Mouse (Mus musculus): ENCODE results near the gene Mast4. TPM values are rescaled to one million over a fixed set of nuclear protein-coding genes. Genes with fewer than 3 reads are reported as not detected.

Gene Mast4
- polyA plus RNA-seq, 1 experiment = 6.4 TPM

DNA sequence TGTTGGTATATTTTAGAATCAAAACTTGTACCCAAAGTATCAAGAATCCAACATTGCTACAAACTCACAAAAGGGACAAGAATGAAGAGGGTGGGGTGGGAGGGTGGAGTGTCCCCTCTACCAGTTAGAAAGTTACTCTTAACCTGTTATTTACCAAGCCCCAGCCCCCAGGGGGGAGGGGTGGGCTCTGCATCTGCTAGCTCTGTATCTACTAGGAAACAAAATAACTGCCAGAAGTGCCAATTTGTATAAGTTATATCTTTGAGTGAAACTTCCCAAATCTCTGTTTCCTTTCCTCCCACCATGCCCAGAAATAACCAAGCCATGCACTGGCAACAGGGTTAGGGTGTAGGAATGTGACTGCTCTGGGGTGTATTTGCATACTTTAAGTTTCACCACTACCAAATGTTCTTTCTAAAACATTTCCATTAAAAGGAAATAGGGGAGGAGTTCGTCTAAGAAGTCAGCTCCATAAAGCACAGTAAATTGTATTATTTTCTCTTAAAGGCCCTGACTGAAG is 130.9 kb downstream of the Mast4 start:
- WGBS = 68% methylated on average over 1 of the region's 1 CpGs
- TF ChIP-seq POLR2A (IDR thresholded peaks at IDR 0.05; ENCODE audit: low read depth, low read length) (no peak), CTCF (IDR thresholded peaks at IDR 0.05; ENCODE audit: extremely low read depth, insufficient read depth, insufficient read length, insufficient replicate concordance) (no peak)
- H3K4me1 ChIP-seq (ENCODE audit: control insufficient read depth, insufficient read depth, insufficient read length) = no peaks in the 10 kb centered on the region
- H3K4me3 ChIP-seq (ENCODE audit: extremely low read depth, insufficient read depth, insufficient read length) = no peak overlapping the region
- H3K27ac ChIP-seq (ENCODE audit: insufficient read depth, low read length) = no peak overlapping the region
- no peaks in the 10 kb centered on the region for H3K36me3 ChIP-seq (ENCODE audit: control insufficient read depth, insufficient read depth, low read length)
- H3K27me3 ChIP-seq (ENCODE audit: control insufficient read depth, insufficient read depth, low read length) = no peaks in the 10 kb centered on the region
- DNase-seq (ENCODE audit: low read depth in 1 of 2, low spot score in 2 of 2) = no peak

DNA sequence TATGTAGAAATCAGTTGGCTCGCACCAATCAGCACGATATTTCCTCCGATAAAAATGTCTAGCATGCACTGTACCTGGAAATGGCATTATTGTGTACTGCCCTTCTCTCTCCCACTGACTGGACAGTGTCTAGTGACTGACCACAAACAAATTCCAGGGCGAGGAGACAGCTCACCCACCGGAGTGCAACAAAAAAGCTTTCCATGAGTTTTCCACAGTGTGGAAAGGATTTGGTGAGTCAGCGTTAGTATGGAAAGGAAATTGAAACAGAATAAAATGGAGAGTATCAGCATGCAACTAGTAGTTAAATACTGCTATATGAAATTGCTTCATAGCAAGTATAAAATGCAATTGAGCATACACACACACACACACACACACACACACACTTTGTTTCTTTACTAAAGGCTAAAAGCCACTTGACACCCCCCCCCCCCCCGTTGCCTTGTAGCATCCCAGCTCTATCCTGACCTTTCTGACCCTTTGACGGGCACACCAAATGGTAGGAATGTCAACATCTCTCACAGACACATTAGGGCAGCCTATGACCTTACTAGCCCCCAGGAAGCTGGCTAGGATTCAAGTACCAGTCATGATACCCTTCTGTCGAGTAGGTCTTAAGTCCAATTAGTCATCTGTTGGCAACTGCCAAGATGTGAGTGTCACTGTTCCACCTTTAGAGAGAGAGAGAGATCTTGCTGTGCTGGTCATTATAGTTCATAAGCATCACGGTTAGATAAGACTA is 133.1 kb downstream of the Mast4 start:
- TF ChIP-seq POLR2A (IDR thresholded peaks at IDR 0.05; ENCODE audit: low read depth, low read length) = no peak
- no peak for TF ChIP-seq CTCF (IDR thresholded peaks at IDR 0.05; ENCODE audit: extremely low read depth, insufficient read depth, insufficient read length, insufficient replicate concordance)
- no peaks in the 10 kb centered on the region for H3K27me3 ChIP-seq (ENCODE audit: control insufficient read depth, insufficient read depth, low read length)
- no peaks in the 10 kb centered on the region for H3K4me1 ChIP-seq (ENCODE audit: control insufficient read depth, insufficient read depth, insufficient read length)
- H3K4me3 ChIP-seq (ENCODE audit: extremely low read depth, insufficient read depth, insufficient read length) = no peak overlapping the region
- no peaks in the 10 kb centered on the region for H3K36me3 ChIP-seq (ENCODE audit: control insufficient read depth, insufficient read depth, low read length)
- 84% methylated on average over 10 of the region's 10 CpGs for WGBS
- no peak overlapping the region for H3K27ac ChIP-seq (ENCODE audit: insufficient read depth, low read length)
- no peak for DNase-seq (ENCODE audit: low read depth in 1 of 2, low spot score in 2 of 2)

DNA sequence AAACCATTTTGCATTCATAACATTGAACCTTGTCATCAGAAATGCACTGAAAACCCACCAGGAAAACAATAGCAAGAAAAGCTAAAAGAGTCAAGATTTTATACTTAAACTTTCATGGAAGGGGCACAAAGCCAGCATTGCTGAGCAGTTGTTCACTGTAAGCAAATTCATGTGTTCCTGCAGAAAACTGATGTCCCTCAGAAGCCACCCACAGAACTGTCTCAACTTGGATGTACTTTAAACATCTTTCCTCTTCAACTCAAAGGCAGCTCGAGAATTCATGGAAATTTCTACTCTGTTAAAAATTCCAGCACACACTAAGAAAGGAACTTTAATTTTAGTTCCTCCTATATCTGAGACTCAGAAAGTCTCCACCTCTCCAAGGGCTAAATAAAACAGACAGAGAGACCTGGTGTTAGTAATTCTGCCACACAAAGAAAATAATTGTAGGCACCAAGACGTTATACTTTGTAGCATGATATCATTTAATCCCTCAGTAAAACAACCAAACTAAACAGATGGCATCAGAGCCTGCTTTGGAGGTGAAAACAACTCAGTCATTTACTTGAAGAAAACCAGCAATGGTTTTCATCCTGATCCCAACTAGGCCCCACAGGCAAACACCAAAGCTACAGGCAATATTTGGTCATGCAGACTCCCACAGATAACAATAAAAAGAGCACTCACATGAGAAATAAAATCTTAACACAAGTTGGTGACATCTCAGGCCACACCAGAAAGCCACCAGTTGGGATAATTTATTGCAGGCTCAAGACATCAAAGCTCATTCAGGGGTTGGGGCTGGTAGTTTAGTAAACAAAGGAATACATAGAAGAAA is 134.3 kb downstream of the Mast4 start:
- no peak for DNase-seq (ENCODE audit: low read depth in 1 of 2, low spot score in 2 of 2)
- 69% methylated on average over 2 of the region's 2 CpGs for WGBS
- Histone ChIP-seq H3K36me3 (ENCODE audit: control insufficient read depth, insufficient read depth, low read length) (no peaks in the 10 kb centered on the region), H3K27ac (ENCODE audit: insufficient read depth, low read length) (no peak overlapping the region), H3K27me3 (ENCODE audit: control insufficient read depth, insufficient read depth, low read length) (no peaks in the 10 kb centered on the region), H3K4me3 (ENCODE audit: extremely low read depth, insufficient read depth, insufficient read length) (no peak overlapping the region), H3K4me1 (ENCODE audit: control insufficient read depth, insufficient read depth, insufficient read length) (no peaks in the 10 kb centered on the region)
- TF ChIP-seq CTCF (IDR thresholded peaks at IDR 0.05; ENCODE audit: extremely low read depth, insufficient read depth, insufficient read length, insufficient replicate concordance) (no peak), POLR2A (IDR thresholded peaks at IDR 0.05; ENCODE audit: low read depth, low read length) (no peak)

DNA sequence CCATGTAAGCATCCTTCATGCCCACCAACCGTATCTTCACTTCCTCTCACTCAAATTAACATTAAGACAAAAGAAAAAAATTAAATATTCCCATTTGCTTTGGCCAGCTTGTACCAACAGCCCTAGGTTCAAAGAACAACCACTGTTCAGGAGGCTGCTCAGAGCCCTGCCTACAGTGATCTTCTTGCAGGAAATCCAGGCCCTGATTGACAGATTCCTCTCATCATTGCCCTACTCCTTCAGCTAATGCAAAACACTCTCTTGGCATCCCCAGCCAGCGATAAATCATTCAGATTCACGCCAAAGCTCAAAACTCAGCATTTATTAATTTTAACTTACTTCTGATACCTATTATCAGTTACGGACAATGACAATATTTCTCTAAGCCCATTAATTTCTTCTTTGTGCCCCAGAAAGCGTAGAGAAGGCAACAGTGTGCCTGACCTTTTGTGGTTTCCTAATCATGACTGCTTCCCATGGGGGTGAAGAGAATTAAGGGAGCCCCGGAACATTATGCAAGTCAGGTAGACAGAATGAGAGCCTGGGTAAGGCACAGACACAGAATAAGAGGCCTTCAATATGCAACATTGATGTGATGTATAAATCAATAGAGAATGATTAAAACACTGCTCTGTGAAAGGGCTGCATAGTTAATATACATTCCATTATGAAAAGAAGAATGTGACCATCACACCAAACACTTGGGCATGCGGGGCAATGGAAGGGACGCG is 135.9 kb downstream of the Mast4 start:
- Histone ChIP-seq H3K27ac (ENCODE audit: insufficient read depth, low read length) (no peak overlapping the region), H3K4me1 (ENCODE audit: control insufficient read depth, insufficient read depth, insufficient read length) (no peaks in the 10 kb centered on the region), H3K27me3 (ENCODE audit: control insufficient read depth, insufficient read depth, low read length) (no peaks in the 10 kb centered on the region), H3K4me3 (ENCODE audit: extremely low read depth, insufficient read depth, insufficient read length) (no peak overlapping the region), H3K36me3 (ENCODE audit: control insufficient read depth, insufficient read depth, low read length) (no peaks in the 10 kb centered on the region)
- WGBS = 93% methylated on average over 9 of the region's 9 CpGs
- TF ChIP-seq POLR2A (IDR thresholded peaks at IDR 0.05; ENCODE audit: low read depth, low read length) (no peak), CTCF (IDR thresholded peaks at IDR 0.05; ENCODE audit: extremely low read depth, insufficient read depth, insufficient read length, insufficient replicate concordance) (no peak)
- no peak for DNase-seq (ENCODE audit: low read depth in 1 of 2, low spot score in 2 of 2)

DNA sequence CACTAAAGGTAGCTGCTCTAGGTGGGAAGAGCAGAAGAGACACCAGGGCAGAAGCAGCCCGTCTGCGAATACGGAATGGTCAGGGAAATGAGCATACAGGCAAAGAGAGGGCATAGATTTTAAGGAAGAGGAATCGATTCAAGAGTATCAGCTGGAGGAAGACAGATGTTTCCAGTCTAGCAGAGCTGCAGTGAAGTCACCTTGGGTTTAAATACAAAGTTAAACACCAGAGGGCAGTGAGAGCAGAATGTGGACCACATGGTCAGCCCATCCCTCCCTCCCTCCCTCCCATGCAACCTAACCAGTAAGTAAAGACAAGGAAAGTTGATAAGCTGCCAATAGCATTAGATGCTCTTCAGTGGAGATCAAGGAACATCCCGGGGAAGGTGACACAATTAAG is 138.0 kb downstream of the Mast4 start:
- no peak for DNase-seq (ENCODE audit: low read depth in 1 of 2, low spot score in 2 of 2)
- H3K4me1 ChIP-seq (ENCODE audit: control insufficient read depth, insufficient read depth, insufficient read length) = no peaks in the 10 kb centered on the region
- H3K36me3 ChIP-seq (ENCODE audit: control insufficient read depth, insufficient read depth, low read length) = no peaks in the 10 kb centered on the region
- no peaks in the 10 kb centered on the region for H3K27me3 ChIP-seq (ENCODE audit: control insufficient read depth, insufficient read depth, low read length)
- 19% methylated on average over 5 of the region's 5 CpGs for WGBS
- no peak overlapping the region for H3K4me3 ChIP-seq (ENCODE audit: extremely low read depth, insufficient read depth, insufficient read length)
- no peak overlapping the region for H3K27ac ChIP-seq (ENCODE audit: insufficient read depth, low read length)
- TF ChIP-seq CTCF (IDR thresholded peaks at IDR 0.05; ENCODE audit: extremely low read depth, insufficient read depth, insufficient read length, insufficient replicate concordance) = no peak
- TF ChIP-seq POLR2A (IDR thresholded peaks at IDR 0.05; ENCODE audit: low read depth, low read length) = no peak

DNA sequence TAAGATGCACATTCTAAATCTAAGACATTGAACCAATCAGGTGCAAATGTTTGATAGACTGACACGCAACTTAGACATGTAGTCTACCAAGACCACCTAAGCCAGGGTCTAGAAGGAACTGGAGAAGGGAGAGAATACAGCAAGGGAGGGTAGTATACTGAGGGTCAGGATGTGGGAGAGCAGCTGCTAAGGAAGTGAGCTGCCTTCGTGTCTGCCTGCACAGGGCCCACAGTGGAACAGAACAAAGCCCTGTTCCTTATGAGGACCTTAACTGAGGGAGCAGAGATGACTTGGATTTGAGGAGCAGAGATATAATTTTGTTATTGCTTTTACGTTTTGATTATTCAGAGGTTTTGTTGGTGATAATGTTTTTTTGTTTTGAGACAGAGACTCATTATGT is 138.4 kb downstream of the Mast4 start:
- DNase-seq (ENCODE audit: low read depth in 1 of 2, low spot score in 2 of 2) = no peak
- TF ChIP-seq CTCF (IDR thresholded peaks at IDR 0.05; ENCODE audit: extremely low read depth, insufficient read depth, insufficient read length, insufficient replicate concordance) (no peak), POLR2A (IDR thresholded peaks at IDR 0.05; ENCODE audit: low read depth, low read length) (no peak)
- WGBS = 35% methylated on average over 3 of the region's 3 CpGs
- Histone ChIP-seq H3K27me3 (ENCODE audit: control insufficient read depth, insufficient read depth, low read length) (no peaks in the 10 kb centered on the region), H3K36me3 (ENCODE audit: control insufficient read depth, insufficient read depth, low read length) (no peaks in the 10 kb centered on the region), H3K4me3 (ENCODE audit: extremely low read depth, insufficient read depth, insufficient read length) (no peak overlapping the region), H3K27ac (ENCODE audit: insufficient read depth, low read length) (no peak overlapping the region), H3K4me1 (ENCODE audit: control insufficient read depth, insufficient read depth, insufficient read length) (no peaks in the 10 kb centered on the region)

Measured in spleen, adult 2 months (tissue).